Mouse (Mus musculus): ENCODE measurements at regions not wholly inside any gene's neighbourhood (a gene's known extent, or its start where the extent isn't known, plus 50 kb on each side); places are given as distances from the start of the nearest gene placed in this dataset.
A peak's percentile ranks its signal among the peaks of the same experiment; 100 is the strongest.

DNA sequence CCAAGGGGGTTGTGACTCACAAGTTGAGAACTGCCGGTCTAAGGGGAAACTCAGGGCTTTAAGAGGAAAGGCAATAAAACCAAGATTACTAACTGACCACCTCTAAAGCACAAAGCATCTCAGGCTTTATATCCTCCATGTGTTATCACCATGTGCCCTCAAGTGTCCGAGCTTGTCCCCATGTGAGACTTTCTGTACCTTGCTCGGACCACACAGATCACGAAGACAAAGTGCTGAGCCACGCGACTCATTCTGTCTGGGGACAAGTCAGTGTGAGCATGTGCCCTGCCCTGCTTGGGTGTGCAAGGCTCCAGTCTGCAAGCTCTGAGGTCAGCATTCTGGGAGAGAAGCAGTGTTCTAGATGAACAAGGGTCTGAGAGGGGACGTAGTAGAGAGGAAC lies 119.2 kb upstream of the Gm26657 start:
- no peak for DNase-seq (ENCODE audit: inconsistent age in 2 of 2, low spot score in 1 of 2)

- DNase-seq (ENCODE audit: inconsistent age in 2 of 2, low spot score in 1 of 2) = peak in 1 of 2 experiments; percentile 46
Measured at GRCm38 (mm10) chr4:56619803-56620202, 120.1 kb upstream of the Gm26657 start.

DNA sequence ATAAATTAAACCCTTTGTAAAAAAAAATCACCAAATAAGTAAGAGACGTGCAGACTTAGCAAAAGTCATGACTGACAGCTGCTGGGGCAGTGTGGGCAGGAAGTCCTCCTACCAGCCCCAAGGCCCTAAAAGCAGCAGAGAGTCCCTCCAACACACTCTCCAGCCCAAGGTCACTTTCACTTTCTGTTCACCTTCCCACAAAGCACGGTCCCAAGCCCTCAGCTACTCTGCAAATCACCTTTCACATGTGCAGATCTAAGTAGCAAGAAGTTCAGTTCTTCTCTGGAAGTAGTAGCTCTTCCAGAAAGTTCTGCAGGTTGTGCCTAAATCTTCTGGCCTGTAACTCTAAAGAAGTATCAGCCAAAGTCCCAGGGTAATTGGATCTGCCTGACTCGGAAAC lies 120.8 kb upstream of the Gm26657 start:
- DNase-seq (ENCODE audit: inconsistent age in 2 of 2, low spot score in 1 of 2) = no peak

DNA sequence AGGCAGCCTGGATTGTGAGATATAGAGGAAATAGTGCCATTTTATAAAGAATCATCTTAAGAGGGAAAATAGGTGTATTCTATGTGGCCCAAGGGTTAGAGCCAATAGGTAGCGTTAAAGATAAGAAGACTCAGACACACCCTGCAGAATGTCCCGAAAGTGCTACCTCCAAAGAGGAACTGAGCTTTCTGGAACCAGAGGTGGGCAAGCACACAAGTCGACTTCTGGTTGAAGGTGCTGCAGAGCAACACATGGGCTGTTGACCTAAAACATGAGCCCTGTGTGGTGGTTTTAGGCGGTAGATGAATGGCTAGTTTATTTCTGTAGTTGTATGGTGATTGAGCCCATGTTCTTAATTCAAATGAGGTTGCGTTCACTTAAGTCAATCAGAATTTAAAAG lies 121.4 kb upstream of the Gm26657 start:
- no peak for DNase-seq (ENCODE audit: inconsistent age in 2 of 2, low spot score in 1 of 2)

DNA sequence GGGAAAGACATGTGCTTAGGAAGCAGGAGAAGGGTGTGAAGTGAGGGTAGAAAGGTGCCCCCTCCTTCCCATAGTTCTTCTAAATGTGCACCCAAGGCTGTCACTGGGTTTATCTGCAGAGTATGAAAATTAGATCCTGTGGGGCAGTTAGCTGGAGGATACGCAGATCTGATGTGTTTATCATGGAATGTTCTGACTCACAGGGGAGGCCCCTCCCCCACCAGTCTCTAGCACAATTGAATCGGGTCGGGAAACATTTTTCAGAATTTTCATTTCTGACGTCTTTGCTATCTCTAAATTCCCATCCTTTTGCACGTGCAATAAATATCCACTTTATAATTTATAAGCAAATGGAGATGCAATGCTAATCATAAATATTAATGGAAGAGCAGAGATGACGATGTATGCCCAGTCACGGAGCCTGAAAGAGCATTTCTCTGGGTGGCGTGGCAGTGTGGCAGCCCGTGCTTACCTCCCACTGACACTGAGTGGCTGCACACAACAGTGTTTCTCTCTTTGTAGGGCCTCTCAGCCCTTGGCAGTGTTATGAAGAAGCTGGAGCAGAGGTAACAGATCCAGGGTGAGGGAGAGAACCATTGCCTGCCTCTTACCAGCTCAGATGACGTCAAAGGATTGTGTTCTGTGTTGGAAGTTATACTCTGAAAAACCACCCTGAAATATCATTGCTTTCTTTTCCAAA lies 122.1 kb upstream of the Gm26657 start:
- peak; percentile 61 to 70 for DNase-seq (ENCODE audit: inconsistent age in 2 of 2, low spot score in 1 of 2)

DNA sequence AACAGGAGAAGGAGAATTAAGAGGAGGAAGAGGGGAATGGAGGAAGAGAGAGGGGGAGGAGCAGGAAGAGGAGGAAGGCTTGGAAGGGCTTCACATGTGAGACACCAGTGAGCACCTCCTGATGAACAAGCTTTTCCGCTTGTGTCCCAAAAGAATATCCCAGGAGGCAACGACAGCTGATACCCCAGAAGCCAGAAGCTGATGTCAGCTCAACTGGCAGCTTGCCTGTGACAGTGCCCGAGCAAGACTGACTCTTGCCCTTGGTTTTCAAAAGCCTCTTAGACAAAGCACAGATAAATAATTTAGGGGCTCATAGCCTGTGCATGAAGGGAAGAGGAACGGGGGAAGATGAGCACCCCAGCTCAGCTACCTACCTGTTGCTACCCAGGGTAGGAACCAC lies 127.5 kb upstream of the Gm26657 start:
- peak; percentile 70 to 81 for DNase-seq (ENCODE audit: inconsistent age in 2 of 2, low spot score in 1 of 2)

GRCm38 (mm10) chr4:56611751-56612150 lies 128.1 kb upstream of the Gm26657 start:
- DNase-seq (ENCODE audit: inconsistent age in 2 of 2, low spot score in 1 of 2) = no peak

DNA sequence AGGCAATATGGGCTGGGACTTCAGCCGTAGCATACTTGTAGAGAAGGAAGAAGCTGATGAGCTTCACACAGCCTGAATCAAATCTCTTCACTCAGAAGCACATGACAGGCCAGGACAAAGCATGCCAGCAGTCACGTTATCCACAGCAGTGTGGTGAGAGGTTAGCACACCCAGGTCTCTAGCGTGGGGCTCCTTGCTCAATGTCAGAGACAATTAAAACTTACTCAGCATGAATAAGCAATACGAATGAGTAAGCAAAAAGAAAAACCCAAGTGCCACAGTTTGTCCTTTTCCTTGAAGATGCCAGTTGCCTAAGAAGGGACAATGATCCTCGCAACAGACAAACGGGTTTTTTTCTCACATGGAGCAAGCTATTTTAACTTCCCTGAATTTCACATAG lies 129.6 kb upstream of the Gm26657 start:
- DNase-seq (ENCODE audit: inconsistent age in 2 of 2, low spot score in 1 of 2) = peak; percentile 32 to 45

GRCm38 (mm10) chr4:56608701-56609100 lies 131.2 kb upstream of the Gm26657 start:
- peak; percentile 78 to 90 for DNase-seq (ENCODE audit: inconsistent age in 2 of 2, low spot score in 1 of 2)

DNA sequence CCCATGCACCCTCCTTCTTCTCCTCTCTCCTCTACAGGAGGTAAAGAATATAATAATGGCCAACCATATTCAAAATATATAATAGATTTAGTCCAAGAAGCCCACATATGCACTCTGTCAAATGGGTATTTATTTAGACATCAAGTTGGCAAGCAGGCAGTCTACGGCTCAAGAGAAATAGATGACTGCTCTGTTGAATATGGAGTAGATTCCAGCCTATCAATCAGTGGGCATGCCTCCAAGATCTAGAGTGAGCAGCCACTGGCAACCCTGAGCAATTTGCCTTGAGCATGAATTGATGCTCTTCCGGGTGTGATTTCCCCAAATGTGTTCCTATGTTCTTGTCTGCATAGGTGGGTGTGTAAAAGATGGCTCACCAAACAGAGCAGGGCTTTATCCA lies 141.5 kb upstream of the Gm26657 start:
- DNase-seq (ENCODE audit: inconsistent age in 2 of 2, low spot score in 1 of 2) = peak in 1 of 2 experiments; percentile 61

GRCm38 (mm10) chr4:56597931-56598330 lies 141.9 kb upstream of the Gm26657 start:
- no peak for DNase-seq (ENCODE audit: inconsistent age in 2 of 2, low spot score in 1 of 2)

- no peak for DNase-seq (ENCODE audit: inconsistent age in 2 of 2, low spot score in 1 of 2)
Measured at GRCm38 (mm10) chr4:56582405-56582804, 157.5 kb upstream of the Gm26657 start.

DNA sequence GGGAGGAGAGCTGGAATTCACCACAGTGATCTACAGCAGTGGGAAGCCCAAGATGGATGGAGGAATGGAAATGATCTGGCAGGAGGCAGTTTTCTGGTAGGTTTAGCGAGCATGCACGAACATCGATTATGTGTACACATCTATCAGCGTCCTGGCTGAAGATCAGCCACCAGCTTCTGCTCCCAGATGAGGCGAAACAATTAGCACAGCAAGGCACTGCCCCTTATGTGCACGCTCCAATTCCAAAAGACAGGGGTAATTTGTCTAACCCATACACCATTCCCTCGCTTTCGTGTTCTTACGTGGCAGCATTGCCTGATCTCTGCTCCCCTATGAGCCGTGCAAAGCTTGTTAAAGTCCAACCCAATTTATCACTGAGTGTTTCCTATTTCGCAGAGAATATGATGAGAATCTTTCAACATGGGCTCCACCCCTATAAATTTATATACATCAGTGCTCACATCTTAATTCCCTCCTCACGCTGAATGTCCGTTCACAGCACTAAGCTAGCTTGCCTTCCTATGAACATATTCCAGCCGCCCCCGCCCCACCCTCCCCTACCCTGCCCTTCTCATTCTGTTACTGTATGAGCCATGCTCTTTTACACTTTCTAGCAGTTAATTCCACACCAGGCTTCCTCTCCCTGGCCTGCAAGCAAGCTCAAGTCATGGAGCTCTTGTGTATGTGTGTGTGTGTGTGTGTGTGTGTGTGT lies 162.9 kb upstream of the Gm26657 start:
- DNase-seq (ENCODE audit: inconsistent age in 2 of 2, low spot score in 1 of 2) = peak in 1 of 2 experiments; percentile 9

GRCm38 (mm10) chr4:56552126-56552525 lies 187.7 kb upstream of the Gm26657 start:
- DNase-seq (ENCODE audit: inconsistent age in 2 of 2, low spot score in 1 of 2) = no peak

- DNase-seq (ENCODE audit: inconsistent age in 2 of 2, low spot score in 1 of 2) = no peak
Measured at GRCm38 (mm10) chr4:56533344-56533985, 206.4 kb upstream of the Gm26657 start.

DNA sequence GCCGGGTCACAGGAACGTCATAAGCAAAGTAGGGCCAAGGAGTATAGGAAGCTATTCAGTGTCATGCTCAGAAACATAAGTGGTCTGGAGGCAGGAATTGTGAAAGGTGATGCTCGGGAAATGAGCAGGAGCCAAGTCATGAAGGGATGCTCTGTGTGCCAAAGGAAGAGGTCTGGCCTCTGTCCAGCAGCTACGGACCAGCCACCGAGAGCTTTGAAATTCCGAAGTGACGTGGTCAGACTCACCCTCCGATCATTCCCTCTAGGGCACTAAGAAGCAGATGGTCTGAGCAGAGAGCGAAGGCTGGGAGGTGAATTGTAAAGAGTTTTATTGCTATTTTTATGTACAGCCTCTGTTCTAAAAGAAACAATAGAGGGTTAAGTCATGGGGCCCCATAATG lies 206.9 kb upstream of the Gm26657 start:
- no peak for DNase-seq (ENCODE audit: inconsistent age in 2 of 2, low spot score in 1 of 2)

DNA sequence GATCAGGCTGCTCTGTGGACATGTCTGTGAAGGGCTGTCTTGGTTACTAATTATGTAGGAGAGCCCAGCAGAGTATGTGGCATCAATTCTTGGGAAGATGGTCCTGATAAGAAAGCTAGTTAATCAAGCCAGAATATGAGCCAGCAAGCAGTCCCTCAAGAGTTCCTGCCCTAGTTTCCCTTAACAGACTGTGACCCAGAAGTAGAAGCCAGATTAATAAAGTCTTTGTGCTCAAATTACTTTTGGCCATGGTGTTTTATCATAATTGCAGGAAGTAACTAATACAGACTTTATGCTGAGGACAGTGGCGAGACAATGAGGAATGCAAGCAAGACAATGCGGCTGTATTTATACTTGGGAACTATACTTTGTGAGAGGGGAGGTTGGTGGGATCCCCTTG lies 211.3 kb upstream of the Gm26657 start:
- DNase-seq (ENCODE audit: inconsistent age in 2 of 2, low spot score in 1 of 2) = no peak

GRCm38 (mm10) chr4:56524430-56524985 lies 215.4 kb upstream of the Gm26657 start:
- DNase-seq (ENCODE audit: inconsistent age in 2 of 2, low spot score in 1 of 2) = no peak

GRCm38 (mm10) chr4:56507770-56508169 lies 232.1 kb upstream of the Gm26657 start:
- DNase-seq (ENCODE audit: inconsistent age in 2 of 2, low spot score in 1 of 2) = no peak

DNA sequence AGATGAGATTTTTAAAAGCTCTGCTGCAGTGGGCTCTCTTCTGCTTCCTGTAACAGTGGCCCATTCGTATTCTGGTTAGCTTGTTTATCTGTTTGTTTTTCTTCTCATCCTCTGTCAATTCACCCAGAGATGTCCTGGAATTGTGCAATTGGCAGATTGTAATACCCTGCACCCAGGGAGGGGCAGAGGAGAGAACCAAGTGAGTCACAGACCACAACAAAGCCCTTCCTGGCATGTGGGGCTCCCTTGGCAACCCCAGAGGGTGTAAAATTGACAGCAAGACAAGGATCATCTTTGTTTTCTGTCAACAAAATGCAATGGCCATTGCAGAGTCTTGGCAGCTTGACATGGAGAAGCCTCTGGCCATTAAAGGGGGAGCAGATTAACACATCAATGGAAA lies 233.1 kb upstream of the Gm26657 start:
- DNase-seq (ENCODE audit: inconsistent age in 2 of 2, low spot score in 1 of 2) = no peak

DNA sequence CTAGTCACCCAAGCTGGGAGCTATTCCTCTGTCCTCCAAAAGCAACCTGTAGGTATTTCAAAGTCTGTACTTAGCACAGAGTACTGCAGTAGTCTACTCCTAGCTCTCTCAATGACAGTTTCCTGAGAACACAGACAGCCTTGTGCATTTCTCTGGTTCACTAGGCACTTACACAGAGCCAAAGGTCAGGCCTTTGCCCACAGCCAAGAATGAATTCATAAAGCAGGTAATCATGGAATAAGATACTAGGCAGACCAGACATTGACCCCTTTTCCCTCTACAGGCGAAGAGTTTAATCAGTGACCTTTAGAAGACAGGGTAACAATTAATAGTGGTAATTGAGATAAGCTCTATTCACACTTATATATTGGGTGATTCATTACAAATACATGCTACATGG lies 233.8 kb upstream of the Gm26657 start:
- no peak for DNase-seq (ENCODE audit: inconsistent age in 2 of 2, low spot score in 1 of 2)

Measured in adrenal gland, adult (tissue).